In genomic region chr7:99434672-99435250, GRCm38 (mm10) we compare ENCODE assay signal across 10 mouse cellular contexts. TPM values are rescaled to one million over a fixed set of nuclear protein-coding genes. Genes with fewer than 3 reads are reported as not detected.
DNase-seq lines count a peak whose midpoint lies in the region; ATAC-seq lines count a peak whose summit lies in the region.
"Had no signal": no experiment of that assay in that cellular context is flagged by ENCODE, and none has a peak within 500 bp of the region (broad histone marks: within the 10 kb centered on the region; RNA-seq: fewer than 3 reads in every experiment).

No protein-coding gene starts in this region.

- H3K9me3 ChIP-seq in heart, embryonic 13.5 days = no peaks in the 10 kb centered on the region
- no peaks in the 10 kb centered on the region for H3K9me3 ChIP-seq in embryonic facial prominence, embryonic 14.5 days (ENCODE audit: control insufficient read depth, low read length)
- H3K9me3 ChIP-seq in neural tube, embryonic 15.5 days (replicated peaks) = no peaks in the 10 kb centered on the region
- H3K9me3 ChIP-seq: lung, embryonic 15.5 days had no signal

- H3K9ac ChIP-seq in heart, embryonic 13.5 days = 0 out of 2 replicates have a peak overlapping the region, but pooled peaks have one; percentile 20
- H3K9ac ChIP-seq in embryonic facial prominence, embryonic 14.5 days (ENCODE audit: low read depth, low read length) = 0 out of 2 replicates have a peak overlapping the region, but pooled peaks have one; percentile 6
- H3K9ac ChIP-seq in neural tube, embryonic 15.5 days (replicated peaks) = no peak overlapping the region
- H3K9ac ChIP-seq: lung, embryonic 15.5 days had no signal

- intact Hi-C loops in heart, postnatal 36 days (cut with DNase I) = no loop called here

- H3K4me3 ChIP-seq in heart, embryonic 13.5 days = no peak overlapping the region
- no peak overlapping the region for H3K4me3 ChIP-seq in embryonic facial prominence, embryonic 14.5 days (ENCODE audit: low read depth, low read length)
- H3K4me3 ChIP-seq in neural tube, embryonic 15.5 days (replicated peaks) = no peak overlapping the region
- H3K4me3 ChIP-seq: lung, embryonic 15.5 days had no signal

- ATAC-seq in heart, embryonic 13.5 days (ENCODE audit: extremely low read depth, insufficient number of reproducible peaks, low FRiP score, low TSS enrichment) = no peak
- no peak for ATAC-seq in embryonic facial prominence, embryonic 14.5 days (ENCODE audit: low read depth)
- peak; percentile 78 for ATAC-seq in megakaryocyte progenitor cell, adult 5-6 weeks (replicated peaks; ENCODE audit: poor library complexity)
- no peak for ATAC-seq in neural tube, embryonic 15.5 days (ENCODE audit: low FRiP score)

- 53% methylated on average over 12 of the region's 12 CpGs for WGBS in heart, embryonic 13.5 days
- WGBS in embryonic facial prominence, embryonic 14.5 days = 44% methylated on average over 12 of the region's 12 CpGs
- 44% methylated on average over 12 of the region's 12 CpGs for WGBS in neural tube, embryonic 15.5 days

- peaks cover 10% of the 10 kb centered on the region; the same call in 1 of the 2 replicates for H3K36me3 ChIP-seq in heart, embryonic 13.5 days
- no peaks in the 10 kb centered on the region for H3K36me3 ChIP-seq in embryonic facial prominence, embryonic 14.5 days (ENCODE audit: control insufficient read depth, insufficient read depth, low read length)
- peaks cover 7% of the 10 kb centered on the region for H3K36me3 ChIP-seq in neural tube, embryonic 15.5 days
- H3K36me3 ChIP-seq: lung, embryonic 15.5 days had no signal

- H3K4me1 ChIP-seq in heart, embryonic 13.5 days = peaks cover 52% of the 10 kb centered on the region
- peaks cover 12% of the 10 kb centered on the region; the same call in 1 of the 2 replicates for H3K4me1 ChIP-seq in embryonic facial prominence, embryonic 14.5 days (ENCODE audit: control insufficient read depth, insufficient read depth, low read length)
- H3K4me1 ChIP-seq in neural tube, embryonic 15.5 days = peaks cover 32% of the 10 kb centered on the region

- no peaks in the 10 kb centered on the region for H3K27me3 ChIP-seq in heart, embryonic 13.5 days (replicated peaks)
- no peaks in the 10 kb centered on the region for H3K27me3 ChIP-seq in embryonic facial prominence, embryonic 14.5 days (replicated peaks; ENCODE audit: control insufficient read depth, insufficient read depth, low read length)
- H3K27me3 ChIP-seq in neural tube, embryonic 15.5 days (replicated peaks) = no peaks in the 10 kb centered on the region
- H3K27me3 ChIP-seq: lung, embryonic 15.5 days had no signal

- H3K4me2 ChIP-seq in heart, embryonic 13.5 days = no peak overlapping the region
- no peak overlapping the region for H3K4me2 ChIP-seq in embryonic facial prominence, embryonic 14.5 days (ENCODE audit: low read depth, low read length)
- no peak overlapping the region for H3K4me2 ChIP-seq in neural tube, embryonic 15.5 days
- H3K4me2 ChIP-seq: lung, embryonic 15.5 days had no signal

- DNase-seq in heart, postnatal 36 days = no peak
- peak; percentile 51 to 54 for DNase-seq in B cell, adult 2 months
- DNase-seq in embryonic facial prominence, embryonic 14.5 days (ENCODE audit: low spot score) = no peak
- no peak for DNase-seq in urinary bladder, adult 18-20 months (ENCODE audit: low spot score in 2 of 2)
- DNase-seq in kidney, adult 18-20 months = no peak
- DNase-seq: cerebellum, adult 18-20 months had no signal

- H3K27ac ChIP-seq in heart, embryonic 13.5 days (replicated peaks) = 0 out of 2 replicates have a peak overlapping the region, but pooled peaks have one; percentile 12
- no peak overlapping the region for H3K27ac ChIP-seq in embryonic facial prominence, embryonic 14.5 days (replicated peaks; ENCODE audit: low read depth, low read length)
- H3K27ac ChIP-seq in neural tube, embryonic 15.5 days (replicated peaks) = no peak overlapping the region
- H3K27ac ChIP-seq: lung, embryonic 15.5 days had no signal

RNA-seq across cellular contexts. Expression of gene Klhl35, which starts 31.0 kb away (rescaled TPM):
- 0.45 and 0.84 TPM in 2 replicates for polyA plus RNA-seq in heart, embryonic 13.5 days (2015; fragmentation: Nextera tagmentation; extraction: Ambion mirVana)
- not detected for total RNA-seq in heart, postnatal 36 days (2021)
- polyA plus RNA-seq in embryonic facial prominence, embryonic 14.5 days (2014; fragmentation: Nextera tagmentation; extraction: Ambion mirVana) = 0.74 and 1.3 TPM in 2 replicates
- total RNA-seq in megakaryocyte progenitor cell, adult 5-6 weeks (2015) = 0.79 and 1.0 TPM in 2 replicates
- 1.2 TPM in 2 replicates for total RNA-seq in megakaryocyte progenitor cell, adult 5-6 weeks (2017)
- 1.7 and 2.2 TPM in 2 replicates for polyA plus RNA-seq in neural tube, embryonic 15.5 days (2015; fragmentation: Nextera tagmentation; extraction: Ambion mirVana)

RNA-seq across cellular contexts. Expression of gene Rps3, which starts 48.8 kb away (rescaled TPM):
- 492 and 539 TPM in 2 replicates for polyA plus RNA-seq in heart, embryonic 13.5 days (2015; fragmentation: Nextera tagmentation; extraction: Ambion mirVana)
- 100 to 1,000 TPM; 324 to 333 TPM for total RNA-seq in heart, postnatal 36 days (2021)
- 876 and 912 TPM in 2 replicates for polyA plus RNA-seq in embryonic facial prominence, embryonic 14.5 days (2014; fragmentation: Nextera tagmentation; extraction: Ambion mirVana)
- 1,629 and 1,793 TPM in 2 replicates for total RNA-seq in megakaryocyte progenitor cell, adult 5-6 weeks (2015)
- total RNA-seq in megakaryocyte progenitor cell, adult 5-6 weeks (2017) = 2,248 and 2,565 TPM in 2 replicates
- 412 and 499 TPM in 2 replicates for polyA plus RNA-seq in neural tube, embryonic 15.5 days (2015; fragmentation: Nextera tagmentation; extraction: Ambion mirVana)

RNA-seq across cellular contexts. Expression of gene Gdpd5, which starts 53.5 kb away (rescaled TPM):
- polyA plus RNA-seq in heart, embryonic 13.5 days (2015; fragmentation: Nextera tagmentation; extraction: Ambion mirVana) = 25.3 and 25.4 TPM in 2 replicates
- 10 to 100 TPM; 22.6 to 23.2 TPM for total RNA-seq in heart, postnatal 36 days (2021)
- 15.0 and 17.5 TPM in 2 replicates for polyA plus RNA-seq in embryonic facial prominence, embryonic 14.5 days (2014; fragmentation: Nextera tagmentation; extraction: Ambion mirVana)
- 0.10 TPM in 1 of 2 replicates, not detected in the other for total RNA-seq in megakaryocyte progenitor cell, adult 5-6 weeks (2015)
- total RNA-seq in megakaryocyte progenitor cell, adult 5-6 weeks (2017) = 0.08 TPM in 1 of 2 replicates, not detected in the other
- 41.2 and 45.7 TPM in 2 replicates for polyA plus RNA-seq in neural tube, embryonic 15.5 days (2015; fragmentation: Nextera tagmentation; extraction: Ambion mirVana)

Comparison
In these comparisons a context has a peak if more than half of its experiments do, and no peak if none do; other contexts are left out.
1. DNase-seq: peak in B cell, adult 2 months (2 of 2); none in heart, postnatal 36 days (0 of 2), embryonic facial prominence, embryonic 14.5 days (single experiment), urinary bladder, adult 18-20 months (0 of 2) and kidney, adult 18-20 months (single experiment).